Mouse (Mus musculus) NIH3T3 (cell line): Measurements from ENCODE around the gene Gm3468.
A peak's percentile ranks its signal among the peaks of the same experiment; 100 is the strongest.
"Not testable (repeated sequence)": the region's sequence is repeated elsewhere in the genome, so short reads cannot be mapped to it uniquely, and the experiment has no call there.

Experiments used
- DNase-seq: peaks from one replicate; pipeline ENCODE4 v3.0.0-alpha.2; 2012; ENCODE audit warnings: low read depth

Gm3468 gene

GRCm38 (mm10) chr14:6108272-6108925 lies at the start of gene Gm3468:
Gene Gm3468 (minus strand): TSS chr14:6108665.
- DNase-seq = peak; percentile 92

DNA sequence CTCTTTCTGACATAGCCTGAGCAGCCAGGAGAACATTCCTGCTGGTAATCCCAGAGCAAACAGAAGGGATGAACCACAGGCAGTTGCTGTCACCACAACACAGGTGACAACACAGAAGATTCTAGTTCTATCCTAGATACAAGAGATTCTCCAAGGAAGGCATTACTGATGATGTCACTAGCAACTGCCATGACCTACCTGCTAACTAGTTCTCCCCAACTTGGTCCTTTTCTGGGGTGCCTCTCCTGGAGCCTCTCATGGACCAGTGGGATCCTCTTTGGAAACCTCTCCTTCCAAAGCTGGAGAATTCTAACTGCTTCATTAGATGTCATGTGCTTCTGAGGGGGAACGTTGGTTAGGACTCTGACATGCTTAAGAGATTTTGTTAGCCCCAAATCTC lies 17.2 kb upstream of the Gm3468 start, which contains the start of gene Gm3476:
TSS of gene Gm3476 (minus strand) at position 101 of the 400 bp plus-strand sequence.
- not testable (repeated sequence) for DNase-seq

DNA sequence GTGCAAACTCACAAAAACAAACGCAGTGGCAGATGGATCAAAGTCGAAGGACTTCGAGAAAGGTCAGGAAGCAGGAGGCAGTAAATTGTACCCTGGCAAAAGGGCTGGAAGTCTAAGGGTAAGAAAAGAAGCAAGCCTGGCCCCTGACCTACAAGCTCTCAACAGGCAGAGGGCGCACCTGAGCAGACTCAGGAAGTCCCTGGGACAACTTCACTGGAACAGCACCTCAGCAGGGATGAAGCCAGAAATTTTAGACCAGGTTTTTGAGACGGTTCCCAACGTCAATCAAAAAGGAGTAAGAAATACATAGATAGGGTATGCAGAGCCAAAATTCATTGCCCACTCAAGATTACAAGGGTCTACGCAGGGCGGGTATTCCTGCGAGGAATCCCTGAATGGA lies 965 bp downstream of the Gm3468 start:
- DNase-seq = peak; percentile 33

DNA sequence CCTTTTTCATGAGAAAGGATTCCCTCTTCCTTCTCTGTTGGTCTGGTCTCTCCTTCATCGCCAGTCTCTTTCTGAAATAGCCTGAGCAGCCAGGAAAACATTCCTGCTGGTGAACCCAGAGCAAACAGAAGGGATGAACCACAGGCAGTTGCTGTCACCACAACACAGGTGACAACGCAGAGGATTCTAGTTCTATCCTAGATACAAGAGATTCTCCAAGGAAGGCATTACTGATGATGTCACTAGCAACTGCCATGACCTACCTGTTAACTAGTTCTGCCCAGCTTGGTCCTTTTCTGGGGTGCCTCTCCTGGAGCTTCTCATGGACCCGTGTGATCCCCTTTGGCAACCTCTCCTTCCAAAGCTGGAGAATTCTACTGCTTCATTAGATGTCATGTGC lies 14.6 kb downstream of the Gm3468 start, which contains the start of gene Gm8206:
TSS of gene Gm8206 (minus strand) at position 101 of the 400 bp plus-strand sequence.
- DNase-seq = not testable (repeated sequence)

DNA sequence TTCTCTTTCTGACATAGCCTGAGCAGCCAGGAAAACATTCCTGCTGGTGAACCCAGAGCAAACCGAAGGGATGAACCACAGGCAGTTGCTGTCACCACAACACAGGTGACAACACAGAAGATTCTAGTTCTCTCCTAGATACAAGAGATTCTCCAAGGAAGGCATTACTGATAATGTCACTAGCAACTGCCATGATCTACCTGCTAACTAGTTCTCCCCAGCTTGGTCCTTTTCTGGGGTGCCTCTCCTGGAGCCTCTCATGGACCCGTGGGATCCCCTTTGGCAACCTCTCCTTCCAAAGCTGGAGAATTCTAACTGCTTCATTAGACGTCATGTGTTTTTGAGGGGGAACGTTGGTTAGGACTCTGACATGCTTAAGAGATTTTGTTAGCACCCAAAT lies 50.3 kb downstream of the Gm3468 start, which contains the start of gene Gm6337:
TSS of gene Gm6337 (minus strand) at position 101 of the 400 bp plus-strand sequence.
- DNase-seq = not testable (repeated sequence)
